Mouse (Mus musculus) liver, postnatal 0 days (tissue): Measurements from ENCODE around the gene Prss42.

Source experiments
- CTCF ChIP-seq: sonication (generic); IDR thresholded peaks from 2 replicates; pipeline ENCODE4 v1.5.1; 2016; ENCODE audit warnings: antibody characterized with exemption, low read depth
- EP300 ChIP-seq: IDR thresholded peaks from 2 replicates; pipeline ENCODE4 v1.6.1; 2016; ENCODE audit warnings: antibody characterized with exemption, low read depth, mild to moderate bottlenecking

DNA sequence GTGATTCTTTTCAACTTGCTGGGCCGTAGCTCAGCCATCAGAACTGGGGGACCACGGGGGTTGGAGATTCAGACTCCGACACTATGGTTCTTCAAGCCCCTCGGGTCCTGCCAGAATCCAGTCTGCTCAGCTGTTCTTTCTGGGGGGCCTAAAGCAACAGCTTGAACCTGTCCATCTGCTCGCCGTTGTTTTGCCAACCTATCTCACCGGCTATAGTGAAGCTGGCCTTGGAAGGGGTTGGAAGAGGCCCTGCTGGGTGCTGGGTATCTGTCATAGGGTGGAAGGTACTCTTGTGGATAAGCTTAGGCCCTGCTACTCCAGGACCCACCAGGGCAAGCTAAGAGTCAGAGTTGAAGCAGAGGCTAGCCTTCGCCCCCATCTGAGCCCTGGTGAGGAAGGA is 37.1 kb upstream of the Prss42 start:
- TF ChIP-seq CTCF: no peak
- no peak for TF ChIP-seq EP300
